Mouse (Mus musculus) olfactory bulb, adult 2 months (tissue): ENCODE results near the gene Map3k3. TPM values are rescaled to one million over a fixed set of nuclear protein-coding genes. Genes with fewer than 3 reads are reported as not detected.

Source experiments
- H3K27ac ChIP-seq: fragments of 200-500 bp; 2 replicates; pipeline ENCODE4 v1.5.1; 2012; ENCODE audit warnings: low read depth, low read length; ENCODE audit not compliant: insufficient read depth
- H3K4me1 ChIP-seq: fragments of 200-500 bp; 2 replicates; pipeline ENCODE4 v1.6.1; 2012; ENCODE audit warnings: low read length; ENCODE audit not compliant: control insufficient read depth, insufficient read depth
- H3K4me3 ChIP-seq: fragments of 200-500 bp; 2 replicates; pipeline ENCODE4 v1.5.1; 2012; ENCODE audit warnings: mild to moderate bottlenecking, low read depth, low read length, moderate library complexity; ENCODE audit not compliant: insufficient read depth
- CTCF ChIP-seq: fragments of 200-500 bp; IDR thresholded peaks from 2 replicates; pipeline ENCODE4 v1.5.1; 2012; ENCODE audit warnings: low read depth, mild to moderate bottlenecking, low read length, moderate library complexity; ENCODE audit not compliant: insufficient read depth
- POLR2A ChIP-seq: fragments of 200-500 bp; IDR thresholded peaks from 2 replicates; pipeline ENCODE4 v1.6.1; 2012; ENCODE audit warnings: mild to moderate bottlenecking, low read depth, low read length, moderate library complexity; ENCODE audit not compliant: insufficient read depth
- WGBS: fragments of 180-500 bp; shearing (Covaris S2); methylation state at CpG from one replicate; pipeline ENCODE4 v1.1.7; 2018; 5-methylcytosine and 5-hydroxymethylcytosine counted together
- polyA plus RNA-seq: library from polyadenylated mRNA; stranded (reverse); fragments of >200 nt; gene quantifications from 2 replicates; pipeline ENCODE4 v1.2.4, GENCODE M21; 2012; ENCODE audit warnings: low replicate concordance; ENCODE audit not compliant: missing spikeins, insufficient read depth, insufficient read length

Gene Map3k3
- polyA plus RNA-seq: not detected in 2 replicates

DNA sequence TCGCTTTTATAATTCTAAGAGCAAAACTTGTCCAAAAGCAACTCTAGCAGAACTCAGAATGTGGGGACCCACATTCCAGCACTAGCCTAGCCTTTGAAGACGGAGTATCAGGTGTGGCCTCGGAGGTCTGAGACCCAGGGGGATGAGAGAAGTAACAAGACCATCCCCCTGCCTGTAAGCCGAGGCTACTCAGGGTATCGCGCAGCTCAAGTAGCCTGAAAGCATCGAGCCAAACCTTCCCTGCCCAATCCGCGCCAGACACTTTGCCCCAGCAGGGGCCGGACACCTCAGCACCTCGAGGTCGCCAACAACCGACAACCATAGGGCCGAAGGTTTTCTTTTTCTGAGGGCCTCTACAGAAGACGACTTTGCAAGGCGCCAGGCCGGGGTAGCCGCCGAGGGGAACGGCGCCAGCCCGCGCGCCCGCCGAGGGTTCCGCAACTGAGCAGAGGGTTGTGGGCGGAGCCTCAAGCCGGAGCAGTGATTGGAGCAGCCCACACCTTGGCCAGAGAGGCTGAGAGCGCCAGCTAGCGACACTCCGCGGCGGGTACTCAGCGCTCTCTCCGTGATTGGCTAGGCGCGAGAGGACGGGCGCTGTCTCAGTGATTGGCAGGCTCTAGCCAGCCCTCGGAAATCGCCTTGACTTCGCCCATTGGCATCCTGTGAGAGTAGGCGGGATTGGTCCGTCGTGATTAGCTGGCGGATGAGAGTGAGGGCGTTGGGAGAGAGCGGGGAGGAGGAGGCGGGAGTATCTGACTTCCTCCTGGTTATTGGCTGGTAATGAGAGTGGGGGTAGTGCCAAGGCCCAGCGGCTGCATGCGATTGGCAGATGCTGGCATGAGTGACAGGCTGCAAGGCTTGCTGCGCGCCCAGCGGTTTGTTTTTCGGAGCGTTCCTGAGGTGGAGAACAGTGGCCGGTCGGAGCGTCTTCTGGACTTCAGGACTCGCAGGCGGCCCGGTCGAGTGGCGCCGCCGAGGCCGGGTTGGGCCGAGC is at the start of gene Map3k3:
TSS of gene Map3k3 (plus strand) at position 906 of the 994 bp plus-strand sequence.
- TF ChIP-seq CTCF: 0 out of 2 replicates have a peak, but pooled peaks have one; percentile 18
- TF ChIP-seq POLR2A: peak; percentile 83
- Histone ChIP-seq H3K4me3 (peak within 1 kb of the TSS; percentile 98), H3K4me1 (no peaks in the 10 kb centered on the region), H3K27ac (peak within 1 kb of the TSS; percentile 73)
- under 1% methylated on average over 69 of the region's 69 CpGs for WGBS

DNA sequence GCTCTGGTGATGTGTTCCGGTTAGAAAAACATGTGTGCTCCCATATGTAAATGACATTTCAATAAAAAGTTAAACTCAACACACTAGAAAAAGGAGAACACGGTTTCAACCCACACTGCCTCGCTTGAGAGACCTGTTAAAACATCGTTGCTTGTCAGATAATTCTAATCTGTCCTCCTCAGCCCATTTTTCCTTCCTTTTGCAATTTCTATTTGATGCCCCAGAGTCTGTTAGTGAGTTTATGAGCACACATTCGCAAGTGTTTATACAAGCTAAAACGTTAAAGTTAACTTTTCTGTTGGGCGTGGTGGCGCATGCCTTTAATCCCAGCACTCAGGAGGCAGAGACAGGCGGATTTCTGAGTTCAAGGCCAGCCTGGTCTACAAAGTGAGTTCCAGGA is 49.4 kb upstream of the Map3k3 start:
- WGBS: 89% methylated on average over 9 of the region's 9 CpGs
- Histone ChIP-seq H3K4me3 (no peak overlapping the region), H3K27ac (no peak overlapping the region), H3K4me1 (peaks cover 10% of the 10 kb centered on the region)
- no peak for TF ChIP-seq POLR2A
- TF ChIP-seq CTCF: no peak

DNA sequence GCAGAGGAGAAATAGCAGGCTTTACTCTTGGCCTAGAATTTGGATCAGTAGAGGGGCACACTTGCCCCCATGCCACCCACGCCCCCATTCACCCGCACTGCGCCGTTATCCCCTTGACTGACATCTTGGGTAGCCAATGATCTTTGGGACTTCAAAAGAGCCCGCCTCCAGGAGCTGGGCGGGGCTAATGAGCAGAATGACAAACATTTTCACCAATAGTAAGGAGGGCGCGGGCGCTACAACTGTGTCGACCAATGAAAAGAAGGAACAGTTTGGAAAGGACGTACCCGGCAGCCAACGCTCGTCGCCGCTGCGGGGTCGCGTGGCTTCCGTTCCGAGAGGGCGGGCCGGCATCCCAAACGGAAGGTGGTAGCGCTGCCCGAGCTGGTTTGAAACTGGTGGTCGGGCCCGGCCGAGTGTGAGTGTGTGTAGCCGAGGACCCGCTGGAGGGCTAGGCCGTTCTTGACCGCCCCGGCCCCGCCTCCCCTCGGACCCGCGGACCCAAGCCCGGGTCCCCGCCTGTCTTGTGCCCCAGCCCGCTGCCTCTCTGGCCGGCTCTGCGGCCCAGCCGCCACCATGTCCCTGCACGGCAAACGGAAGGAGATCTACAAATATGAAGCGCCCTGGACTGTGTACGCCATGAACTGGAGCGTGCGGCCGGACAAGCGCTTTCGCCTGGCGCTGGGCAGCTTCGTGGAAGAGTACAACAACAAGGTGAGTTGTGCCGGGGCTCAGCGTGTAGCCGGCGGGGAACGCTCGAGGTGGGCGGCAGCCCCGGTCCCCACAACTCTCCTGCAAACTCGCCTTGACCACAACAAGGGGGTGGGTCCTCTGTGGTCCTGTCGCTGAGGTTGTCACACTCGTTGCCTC is 47.6 kb upstream of the Map3k3 start, which contains the start of gene Dcaf7:
TSS of gene Dcaf7 (plus strand) at position 325 of the 870 bp plus-strand sequence.
- under 1% methylated on average over 66 of the region's 66 CpGs for WGBS
- peak within 1 kb of the TSS; percentile 82 for H3K4me3 ChIP-seq
- H3K27ac ChIP-seq: peak within 1 kb of the TSS; percentile 79
- TF ChIP-seq POLR2A (0 out of 2 replicates have a peak, but pooled peaks have one; percentile 59), CTCF (no peak)
- peaks cover 10% of the 10 kb centered on the region for H3K4me1 ChIP-seq

DNA sequence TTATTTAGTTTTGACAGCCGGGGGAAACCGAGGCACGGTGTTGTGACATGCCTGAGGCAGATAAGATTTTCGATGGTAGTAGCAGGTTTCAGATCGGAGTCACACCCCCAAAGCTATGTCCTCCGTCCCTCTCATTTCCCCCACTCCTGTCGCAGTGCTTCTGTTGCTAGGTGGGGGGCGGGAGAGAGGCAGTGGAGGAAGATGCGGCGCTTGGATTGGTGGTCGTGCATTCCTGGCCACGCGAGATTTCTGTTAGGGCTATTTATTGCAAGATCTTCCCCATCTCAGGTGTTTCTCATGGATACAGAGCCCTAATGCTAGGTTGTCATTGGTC is 47.0 kb upstream of the Map3k3 start:
- peak overlapping the region; percentile 74 for H3K27ac ChIP-seq
- no peak for TF ChIP-seq CTCF
- no peak for TF ChIP-seq POLR2A
- H3K4me1 ChIP-seq: peaks cover 10% of the 10 kb centered on the region
- under 1% methylated on average over 13 of the region's 13 CpGs for WGBS
- peak overlapping the region; percentile 82 for H3K4me3 ChIP-seq

DNA sequence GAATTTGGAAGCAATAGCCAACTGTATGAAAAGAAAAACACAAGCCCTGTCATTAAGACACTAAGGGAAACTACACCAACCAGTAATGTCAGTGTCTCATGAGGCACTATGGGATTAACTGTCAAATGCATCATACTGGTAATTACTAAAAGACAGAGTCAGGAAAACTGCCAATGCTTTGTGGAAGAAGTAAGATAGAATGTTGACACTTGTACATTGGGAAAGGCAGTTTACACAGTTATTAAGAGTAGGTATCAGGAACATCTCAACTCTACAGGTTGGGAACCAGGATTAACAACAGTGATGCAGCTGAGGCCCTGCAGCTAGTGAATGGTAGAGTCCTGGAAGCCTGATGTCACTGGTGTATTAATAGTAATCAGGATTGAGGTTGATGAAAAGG is 40.1 kb upstream of the Map3k3 start:
- no peak overlapping the region for H3K27ac ChIP-seq
- no peak overlapping the region for H3K4me3 ChIP-seq
- TF ChIP-seq POLR2A: no peak
- TF ChIP-seq CTCF: no peak
- H3K4me1 ChIP-seq: peaks cover 8% of the 10 kb centered on the region; the same call in 1 of the 2 replicates

DNA sequence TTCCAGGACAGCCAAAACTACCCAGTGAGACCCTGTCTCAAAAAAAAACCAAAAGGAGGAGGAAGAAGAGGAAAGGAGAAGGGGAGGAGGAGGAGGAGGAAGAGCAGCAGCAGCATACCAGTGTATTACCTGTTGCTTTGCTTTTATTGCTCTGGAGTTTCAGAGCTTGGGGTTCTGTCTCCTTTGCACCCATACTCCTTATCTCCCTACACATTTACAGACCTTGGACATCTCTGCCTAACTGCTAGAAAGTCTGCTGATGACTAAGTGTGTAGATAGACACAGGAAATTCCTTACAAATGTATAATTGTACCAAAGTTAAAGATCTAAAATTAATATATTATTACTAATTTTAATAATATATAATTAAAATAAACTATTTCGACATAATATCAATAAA is 39.2 kb upstream of the Map3k3 start:
- WGBS: 95% methylated on average over 1 of the region's 1 CpGs
- Histone ChIP-seq H3K4me3 (no peak overlapping the region), H3K4me1 (peaks cover 7% of the 10 kb centered on the region; the same call in 1 of the 2 replicates), H3K27ac (no peak overlapping the region)
- TF ChIP-seq POLR2A: no peak
- TF ChIP-seq CTCF: no peak

DNA sequence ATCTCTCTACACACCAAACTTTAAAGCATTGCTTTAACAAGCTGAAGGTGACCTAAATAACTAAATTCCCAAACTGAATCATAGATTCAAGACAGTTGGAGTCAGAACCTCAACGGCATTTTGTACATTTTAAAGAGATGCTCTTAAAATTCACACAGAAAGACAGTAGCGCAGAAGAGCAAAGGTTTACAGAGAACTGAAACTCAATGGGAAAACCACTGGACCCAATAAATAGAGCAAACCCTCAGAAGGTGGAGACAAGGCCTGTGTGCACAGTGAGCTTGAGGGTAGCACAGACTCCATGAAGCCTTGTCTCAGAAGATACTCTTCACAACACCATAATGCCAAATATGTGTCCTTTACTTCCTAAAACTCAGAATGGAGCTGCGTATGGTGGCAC is 38.6 kb upstream of the Map3k3 start:
- WGBS: 82% methylated on average over 3 of the region's 3 CpGs
- H3K4me1 ChIP-seq: peaks cover 7% of the 10 kb centered on the region; the same call in 1 of the 2 replicates
- H3K4me3 ChIP-seq: no peak overlapping the region
- H3K27ac ChIP-seq: no peak overlapping the region
- TF ChIP-seq POLR2A (no peak), CTCF (no peak)

DNA sequence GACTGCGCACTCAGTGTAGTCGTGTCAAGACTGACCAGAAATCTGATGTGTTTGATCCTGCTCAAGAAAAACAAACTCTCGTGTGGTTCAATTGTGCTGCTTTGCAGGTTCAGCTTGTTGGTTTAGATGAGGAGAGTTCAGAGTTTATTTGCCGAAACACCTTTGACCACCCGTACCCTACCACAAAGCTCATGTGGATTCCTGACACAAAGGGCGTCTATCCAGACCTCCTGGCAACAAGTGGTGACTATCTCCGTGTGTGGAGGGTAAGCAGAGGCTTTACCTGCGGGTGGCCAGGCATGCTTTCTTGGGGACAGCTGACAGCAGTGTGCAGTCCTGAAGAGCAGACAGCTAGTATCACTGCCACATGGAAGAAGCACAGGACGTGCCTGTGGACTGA is 37.8 kb upstream of the Map3k3 start:
- Histone ChIP-seq H3K27ac (no peak overlapping the region), H3K4me1 (peaks cover 7% of the 10 kb centered on the region; the same call in 1 of the 2 replicates), H3K4me3 (no peak overlapping the region)
- 74% methylated on average over 9 of the region's 9 CpGs for WGBS
- TF ChIP-seq CTCF (no peak), POLR2A (no peak)

DNA sequence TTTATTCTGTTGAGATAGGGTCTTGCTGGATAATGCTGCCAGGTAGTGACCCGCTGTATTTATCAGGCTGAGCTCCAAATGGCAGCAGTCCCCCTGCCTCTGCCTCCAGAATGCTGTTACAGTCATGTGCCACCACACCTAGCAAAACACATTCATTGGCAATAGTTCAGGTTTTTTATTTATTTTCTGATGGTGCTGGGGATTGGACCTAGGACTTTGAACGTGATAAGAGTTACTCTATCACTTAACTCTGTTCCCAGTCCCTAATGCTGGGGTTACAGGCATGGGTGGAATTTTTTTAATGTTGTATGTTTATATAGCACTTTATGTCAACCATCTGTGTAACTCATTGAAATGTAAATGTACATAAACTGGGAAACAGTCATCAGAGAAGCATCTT is 30.5 kb upstream of the Map3k3 start:
- 94% methylated on average over 2 of the region's 2 CpGs for WGBS
- H3K27ac ChIP-seq: no peak overlapping the region
- no peaks in the 10 kb centered on the region for H3K4me1 ChIP-seq
- TF ChIP-seq CTCF (no peak), POLR2A (no peak)
- H3K4me3 ChIP-seq: no peak overlapping the region
